Mouse (Mus musculus) C2C12 (cell line): ENCODE measurements around the gene Lemd1.

ENCODE experiments used
- CTCF ChIP-seq: IDR thresholded peaks from one replicate; pipeline ENCODE4 v1.5.1; 2011; ENCODE audit not compliant: control insufficient read depth, insufficient read depth, insufficient read length
- MAX ChIP-seq: IDR thresholded peaks from one replicate; pipeline ENCODE4 v1.6.1; 2011; ENCODE audit warnings: mild to moderate bottlenecking, control low read depth
- MYOG ChIP-seq: IDR thresholded peaks from one replicate; pipeline ENCODE4 v1.6.1; 2011; ENCODE audit not compliant: control insufficient read depth, insufficient read length; ENCODE audit errors: extremely low read depth
- USF1 ChIP-seq: IDR thresholded peaks from one replicate; pipeline ENCODE4 v1.6.1; 2011; ENCODE audit warnings: low read depth, mild to moderate bottlenecking, control low read depth, moderate library complexity

DNA sequence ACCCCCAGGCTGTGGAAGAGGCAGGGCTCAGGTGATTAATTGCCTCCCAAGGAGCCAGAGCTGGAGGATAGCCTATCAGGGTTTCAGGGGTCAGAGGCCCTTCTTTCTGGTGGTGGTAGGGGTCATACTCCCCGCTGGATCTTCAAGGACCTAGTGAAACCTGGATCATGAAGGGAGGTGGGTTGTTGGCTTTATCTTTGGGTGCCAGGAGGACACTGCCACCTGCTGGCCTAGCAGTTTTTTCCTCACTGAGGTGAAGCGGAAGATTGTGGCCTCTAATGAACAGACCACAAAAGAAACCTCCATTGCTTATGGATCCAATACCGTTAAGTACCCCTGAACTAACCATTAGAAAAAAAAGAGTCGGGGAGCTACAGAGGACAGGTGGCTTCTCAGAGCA, 114.9 kb downstream of the Lemd1 start:
- no peak for TF ChIP-seq USF1
- peak; percentile 59 for TF ChIP-seq CTCF
- no peak for TF ChIP-seq MAX
- no peak for TF ChIP-seq MYOG
